Mouse (Mus musculus) liver, embryonic 14 days (tissue): ENCODE data around the gene Tmem156. TPM values are rescaled to one million over a fixed set of nuclear protein-coding genes. Genes with fewer than 3 reads are reported as not detected.

Source experiments
- polyA plus RNA-seq: library from polyadenylated mRNA; depleted of rRNA; stranded (reverse); fragments of >200 nt; gene quantifications from 2 replicates; pipeline ENCODE4 v1.2.3, GENCODE M21; 2012; rRNA removed

Tmem156 gene
- polyA plus RNA-seq = 0.53 and 0.77 TPM in 2 replicates

DNA sequence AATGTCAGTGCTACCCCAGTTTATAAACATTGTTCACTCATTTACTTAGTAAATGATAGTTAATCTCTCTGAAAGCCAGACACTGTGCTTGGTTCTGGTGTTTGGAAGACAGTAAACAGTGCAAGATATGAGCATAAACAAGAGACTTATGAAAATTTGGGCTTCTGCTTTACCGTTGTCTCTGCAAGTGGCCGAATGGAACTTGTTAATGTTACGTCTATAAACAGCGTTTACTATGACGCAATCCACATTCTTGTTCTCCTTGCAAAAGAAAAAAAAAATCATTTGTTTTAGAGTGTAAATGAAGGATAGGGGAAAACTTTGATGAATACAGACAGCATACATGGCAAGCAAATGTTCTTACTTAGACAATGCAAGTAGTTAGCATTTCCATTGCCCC lies at the start of gene Tmem156:
Gene Tmem156, minus strand, starts transcription at position 212 of the 400 bp plus-strand sequence.

DNA sequence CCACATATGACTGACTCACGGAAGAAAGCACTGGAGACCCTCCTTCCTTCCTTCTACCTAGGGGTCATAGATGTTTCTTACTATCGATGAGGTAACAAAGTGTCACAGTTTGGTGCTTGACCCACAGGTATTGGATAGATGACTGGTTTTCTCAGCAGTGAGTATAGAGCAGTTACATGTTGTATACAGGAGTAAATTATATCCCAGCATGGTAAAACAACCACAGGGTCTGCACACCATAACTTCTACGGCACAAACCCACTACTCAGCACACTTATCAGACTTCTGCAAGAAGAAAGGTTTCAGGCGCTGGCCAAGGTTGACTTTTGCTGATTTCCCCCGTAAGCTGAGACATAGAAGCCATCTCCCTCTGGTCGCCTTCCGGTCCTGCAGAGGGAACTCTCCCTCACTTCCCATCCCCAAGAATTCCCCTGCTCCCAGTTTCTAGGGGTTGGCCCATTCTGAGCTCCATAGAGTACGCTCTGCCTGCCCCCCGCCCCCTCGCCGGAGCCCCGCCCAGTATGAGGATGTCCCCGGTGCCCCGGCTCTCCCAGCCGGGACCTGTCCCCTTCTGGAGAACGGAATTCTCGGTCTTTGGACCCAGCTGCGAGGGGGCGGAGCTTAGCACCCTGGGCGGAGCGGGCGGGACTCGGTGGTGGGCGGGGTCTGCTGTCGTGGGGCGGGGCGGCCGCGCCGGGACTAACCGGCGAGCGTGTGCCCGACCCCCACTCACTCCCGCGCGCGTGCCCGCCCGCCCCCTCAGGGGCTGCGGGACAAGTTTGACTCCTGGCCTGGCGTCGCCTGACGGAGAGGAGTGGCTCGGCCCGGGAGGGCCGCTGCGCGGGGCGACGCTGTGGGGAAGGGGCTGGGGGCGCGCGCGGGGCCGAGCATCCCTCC lies 15.2 kb upstream of the Tmem156 start, which contains the start of gene Klhl5:
Gene Klhl5, plus strand, starts transcription at position 664 of the 897 bp plus-strand sequence.

Other genes starting within 250 kb of the Tmem156 start
- 0.98 and 1.5 TPM in 2 replicates for gene Tlr1, start 158.6 kb downstream of the Tmem156 start, polyA plus RNA-seq
- 0.49 and 0.80 TPM in 2 replicates for gene Tlr6, start 132.0 kb downstream of the Tmem156 start, polyA plus RNA-seq
- 8.5 and 8.8 TPM in 2 replicates for gene Fam114a1, start 122.1 kb downstream of the Tmem156 start, polyA plus RNA-seq
- gene Klhl5, start 15.4 kb upstream of the Tmem156 start, polyA plus RNA-seq = 4.6 and 5.3 TPM in 2 replicates
- gene Wdr19, start 107.6 kb upstream of the Tmem156 start, polyA plus RNA-seq = 0.47 and 0.74 TPM in 2 replicates
- gene Rfc1, start 243.5 kb upstream of the Tmem156 start, polyA plus RNA-seq = 18.9 and 19.8 TPM in 2 replicates